Comparison of ENCODE assay signal across 29 mouse cellular contexts in genomic region chr10:117685171-117685848, GRCm38 (mm10).
"Had no signal": no experiment of that assay in that cellular context is flagged by ENCODE, and none has a peak within 500 bp of the region (broad histone marks: within the 10 kb centered on the region; RNA-seq: fewer than 3 reads in every experiment).

No protein-coding gene starts in this region.

- H3K4me1 ChIP-seq: liver, embryonic 12.5 days; liver, embryonic 13.5 days; liver, embryonic 15.5 days; lung, embryonic 15.5 days; midbrain, embryonic 10.5 days; midbrain, embryonic 12.5 days; midbrain, embryonic 13.5 days; midbrain, embryonic 15.5 days; neural tube, embryonic 12.5 days had no signal

- ATAC-seq: liver, embryonic 12.5 days; liver, postnatal 0 days; lung, postnatal 0 days; midbrain, embryonic 13.5 days; midbrain, embryonic 15.5 days; midbrain, embryonic 16.5 days had no signal

- DNase-seq: left cerebral cortex, postnatal 4 days; liver; liver, embryonic 13.5 days; liver, postnatal 0 days; lung, adult 18-20 months; lung, adult 2 months; lung, embryonic 14.5 days; lung, postnatal 10 days; lung, postnatal 14 days; lung, postnatal 36 days; midbrain, embryonic 14.5 days had no signal

- H3K27ac ChIP-seq: limb, embryonic 10.5 days; limb, embryonic 12.5 days; limb, embryonic 13.5 days; limb, embryonic 15.5 days; liver, embryonic 12.5 days; liver, embryonic 13.5 days; liver, embryonic 14.5 days; liver, embryonic 15.5 days; lung, embryonic 15.5 days; macrophage; midbrain, embryonic 10.5 days; midbrain, embryonic 12.5 days; midbrain, embryonic 13.5 days; midbrain, embryonic 15.5 days; neural tube, embryonic 12.5 days had no signal

- H3K4me3 ChIP-seq: limb, embryonic 10.5 days; limb, embryonic 12.5 days; limb, embryonic 13.5 days; limb, embryonic 15.5 days; liver, embryonic 12.5 days; liver, embryonic 13.5 days; liver, embryonic 15.5 days; lung, embryonic 15.5 days; megakaryocyte, embryonic 14.5 days; midbrain, embryonic 10.5 days; midbrain, embryonic 12.5 days; midbrain, embryonic 13.5 days; midbrain, embryonic 15.5 days; myocyte; neural tube, embryonic 12.5 days had no signal
